Mouse (Mus musculus): ENCODE data around the gene Ptcra.

Gene Ptcra

DNA sequence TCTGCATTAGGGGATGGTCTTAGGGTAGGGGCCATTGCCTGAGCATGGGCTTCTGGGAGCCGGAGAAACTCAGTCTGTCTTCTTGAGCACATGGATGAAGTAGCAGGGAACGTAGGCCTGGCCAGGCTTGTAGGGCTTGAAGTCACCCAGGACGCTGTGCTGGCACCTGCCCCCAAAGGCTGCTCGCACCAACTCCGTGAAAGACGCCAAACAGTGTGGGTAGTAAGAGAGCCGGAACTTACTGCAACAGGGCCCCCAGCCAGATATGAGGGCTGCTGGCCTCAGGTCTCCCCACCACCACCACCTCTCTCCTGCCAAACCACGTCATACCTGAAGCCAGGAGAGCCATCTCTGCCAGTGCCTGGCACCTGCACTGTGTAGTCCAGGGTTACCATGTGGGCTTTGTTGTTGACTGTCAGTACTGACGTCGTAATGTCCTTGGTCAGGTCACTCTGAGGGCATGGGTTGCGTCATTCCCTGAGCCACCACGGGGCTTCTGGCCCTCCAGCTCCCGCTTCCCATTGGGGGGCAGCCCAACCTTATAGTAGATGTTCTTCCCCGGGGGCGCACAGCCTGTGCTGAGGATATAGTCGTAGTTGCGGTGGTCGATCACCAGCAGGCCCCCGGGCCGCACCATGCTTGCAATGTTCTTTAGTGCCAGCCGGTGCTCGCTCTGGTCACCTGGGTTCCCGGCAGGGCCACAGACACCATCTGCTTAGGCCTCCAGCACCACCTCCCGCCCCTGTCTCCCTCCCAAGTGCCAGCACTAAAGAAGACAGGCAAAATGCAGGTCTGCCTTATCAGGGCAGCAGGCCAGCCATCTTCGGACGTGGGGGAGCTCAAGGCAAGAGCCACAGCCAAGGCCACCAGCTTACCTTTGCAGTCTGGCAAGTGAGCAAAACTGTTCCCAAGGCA, 37.5 kb downstream of the Ptcra start:
- in situ Hi-C loops (cut with MseI, MboI): no loop called here

DNA sequence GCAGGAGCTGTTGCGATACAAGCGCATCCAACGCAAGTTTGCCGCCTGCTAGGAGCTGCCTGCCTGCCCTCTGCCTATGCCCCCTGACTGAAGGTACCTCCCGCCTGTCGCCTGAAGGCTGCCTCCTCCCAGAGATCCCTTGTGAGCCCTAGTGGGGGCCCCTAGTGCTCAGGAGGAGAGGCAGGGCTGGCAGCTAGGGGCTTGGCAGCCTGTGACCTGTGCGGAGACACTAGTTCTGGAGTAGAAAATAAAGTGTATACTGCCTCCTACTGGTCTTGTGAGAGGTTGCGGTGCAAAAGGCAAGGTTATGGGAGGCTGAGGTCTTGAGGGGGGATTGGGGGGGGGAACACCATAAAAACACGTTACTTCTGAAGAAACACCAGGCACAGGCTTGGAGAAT, 38.2 kb downstream of the Ptcra start:
- in situ Hi-C loops (cut with MseI, MboI): no loop called here

DNA sequence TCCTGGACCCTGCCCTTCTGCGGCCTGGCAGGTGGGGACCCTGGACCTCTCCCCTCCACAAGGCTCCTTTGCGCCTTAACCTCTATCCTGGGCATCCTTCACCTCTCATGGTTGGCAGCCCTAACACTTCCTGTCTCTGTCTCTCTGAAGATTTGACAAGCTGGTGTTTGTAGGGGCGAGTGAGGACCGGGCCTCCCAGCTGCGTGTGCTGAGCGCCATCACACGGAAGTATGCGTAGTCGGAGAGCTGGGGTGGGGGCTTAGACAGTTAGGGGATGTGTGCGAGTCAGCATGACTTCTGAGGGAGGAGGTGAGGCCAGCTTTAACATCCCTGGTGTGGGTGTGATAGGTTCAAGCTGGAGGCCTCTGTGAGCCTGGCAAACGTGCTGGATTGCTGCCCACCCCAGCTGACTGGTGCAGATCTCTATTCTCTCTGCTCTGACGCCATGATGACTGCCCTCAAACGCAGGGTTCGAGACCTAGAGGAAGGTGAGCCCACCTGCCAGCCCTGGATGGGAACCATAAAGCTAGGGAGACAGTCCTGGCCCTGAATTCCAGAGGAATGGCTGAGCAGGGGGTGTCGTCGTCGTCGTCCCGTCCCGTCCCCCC, 38.9 kb downstream of the Ptcra start:
- in situ Hi-C loops (cut with MseI, MboI): no loop called here

DNA sequence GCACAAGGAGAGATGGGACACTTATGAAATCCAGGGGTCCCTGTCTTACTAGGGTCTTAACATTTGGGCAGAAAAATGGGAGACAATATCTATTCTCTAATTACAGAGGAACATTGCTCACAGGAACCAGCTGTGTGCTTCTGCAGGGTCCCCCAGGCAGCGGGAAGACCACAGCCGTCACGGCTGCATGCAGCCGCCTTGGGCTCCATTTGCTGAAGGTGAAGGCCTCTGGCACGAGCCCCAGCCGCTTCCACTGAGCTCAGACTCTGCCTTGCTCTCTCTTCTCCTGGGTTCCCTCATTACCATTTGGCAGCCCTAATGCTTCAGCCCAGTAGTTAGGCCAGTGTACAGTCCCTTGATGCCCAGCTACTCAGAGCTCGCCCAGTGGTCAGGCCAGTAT, 42.4 kb downstream of the Ptcra start:
- in situ Hi-C loops (cut with MseI, MboI): no loop called here

DNA sequence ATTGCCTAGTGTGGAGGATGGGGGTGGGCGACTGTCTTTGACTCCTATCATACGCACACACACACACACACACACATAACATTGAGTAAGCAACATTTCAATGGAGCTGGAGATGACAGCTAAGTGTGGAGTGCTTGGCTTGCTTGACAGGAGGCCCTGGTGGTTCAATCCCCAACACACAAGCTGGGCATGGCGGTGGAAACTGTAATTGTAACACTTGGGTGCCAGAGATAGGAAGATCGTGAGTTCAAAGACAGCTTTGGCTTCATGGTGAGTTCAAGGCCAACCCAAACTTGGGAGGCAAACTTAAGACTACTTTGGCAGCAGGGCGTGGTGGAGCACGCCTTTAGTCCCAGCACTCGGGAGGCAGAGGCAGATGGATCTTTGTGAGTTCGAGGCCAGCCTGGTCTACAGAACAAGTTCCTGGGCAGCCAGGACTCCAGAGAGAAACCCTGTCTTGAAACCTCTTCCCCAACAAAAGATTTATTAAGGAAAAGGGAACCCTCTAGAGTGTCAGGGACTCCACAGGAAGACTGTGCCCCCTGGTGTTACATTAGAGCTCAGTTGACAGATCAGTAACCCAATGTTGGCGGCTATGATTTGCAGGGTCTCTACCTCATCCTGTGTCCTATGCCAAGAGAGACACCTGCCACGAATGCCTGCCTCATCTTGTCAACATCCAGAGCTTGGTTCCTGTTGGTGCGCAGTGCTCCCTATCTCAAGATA, 48.6 kb downstream of the Ptcra start:
- in situ Hi-C loops (cut with MseI, MboI): no loop called here

DNA sequence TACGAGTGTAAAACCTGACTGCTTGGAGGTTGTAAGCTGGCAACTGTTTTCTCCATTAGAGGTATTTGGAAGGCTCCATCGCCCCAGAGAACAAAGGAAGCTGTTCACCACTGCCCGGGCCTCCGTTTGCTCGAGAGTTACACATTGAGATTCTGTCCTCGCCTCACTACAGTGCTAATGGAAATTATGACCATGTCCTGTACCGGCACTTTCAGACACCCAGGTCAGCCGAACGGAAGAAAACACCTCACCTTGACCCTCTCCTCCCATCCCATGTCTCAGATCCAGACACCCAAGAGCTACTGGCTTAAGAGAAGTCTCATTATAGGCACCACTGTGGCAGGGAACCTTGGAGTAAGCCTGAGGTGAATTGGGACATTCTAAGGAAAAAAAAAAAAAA, 49.7 kb downstream of the Ptcra start:
- in situ Hi-C loops (cut with MseI, MboI): no loop called here

DNA sequence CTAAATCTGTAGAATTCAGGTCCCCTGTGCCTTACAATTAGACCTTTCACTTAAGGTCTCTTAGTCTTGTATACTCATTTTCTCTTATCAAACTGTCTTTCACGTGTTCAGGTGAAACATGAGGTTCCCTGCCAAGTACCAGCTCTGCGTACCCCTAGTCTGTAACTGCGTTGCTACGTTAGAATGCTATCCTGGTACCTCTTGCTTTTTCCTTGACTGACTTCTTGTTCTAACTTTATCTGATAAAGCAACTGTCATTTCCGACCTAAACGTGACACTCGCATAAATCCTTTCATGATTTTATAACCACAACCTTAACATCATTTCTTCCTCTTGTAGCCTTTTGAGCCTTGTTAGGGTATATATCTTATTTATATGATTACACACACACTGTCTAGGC, 51.1 kb downstream of the Ptcra start:
- in situ Hi-C loops (cut with MseI, MboI): no loop called here

DNA sequence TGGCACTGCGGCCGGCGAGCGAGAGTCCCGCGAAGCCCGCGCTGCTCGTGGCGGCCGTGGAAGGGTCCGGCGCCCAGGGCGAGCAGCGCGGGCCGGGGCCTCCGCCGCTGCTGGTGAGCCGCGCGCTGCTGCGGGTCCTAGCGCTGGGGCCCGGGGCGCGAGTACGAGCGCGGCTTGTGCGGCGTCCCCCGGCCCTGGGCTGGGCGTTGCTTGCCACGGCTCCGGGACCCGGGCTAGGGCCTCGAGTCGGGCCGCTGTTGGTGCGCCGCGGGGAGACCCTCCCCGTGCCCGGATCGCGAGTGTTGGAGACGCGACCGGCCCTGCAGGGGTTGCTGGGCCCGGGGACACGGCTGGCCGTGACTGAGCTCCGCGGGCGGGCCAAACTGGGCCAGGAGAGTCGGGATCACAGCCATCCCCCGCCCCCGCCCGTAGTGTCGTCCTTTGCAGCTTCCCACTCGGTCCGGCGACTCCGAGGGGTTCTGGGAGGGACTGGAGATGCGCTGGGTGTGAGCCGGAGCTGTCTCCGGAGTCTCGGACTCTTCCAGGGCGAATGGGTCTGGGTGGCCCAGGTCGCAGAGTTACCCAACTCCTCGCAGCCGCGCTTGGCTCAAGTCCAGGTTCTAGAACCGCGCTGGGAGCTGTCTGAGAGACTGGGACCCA, 51.8 kb downstream of the Ptcra start:
- in situ Hi-C loops (cut with MseI, MboI): no loop called here

DNA sequence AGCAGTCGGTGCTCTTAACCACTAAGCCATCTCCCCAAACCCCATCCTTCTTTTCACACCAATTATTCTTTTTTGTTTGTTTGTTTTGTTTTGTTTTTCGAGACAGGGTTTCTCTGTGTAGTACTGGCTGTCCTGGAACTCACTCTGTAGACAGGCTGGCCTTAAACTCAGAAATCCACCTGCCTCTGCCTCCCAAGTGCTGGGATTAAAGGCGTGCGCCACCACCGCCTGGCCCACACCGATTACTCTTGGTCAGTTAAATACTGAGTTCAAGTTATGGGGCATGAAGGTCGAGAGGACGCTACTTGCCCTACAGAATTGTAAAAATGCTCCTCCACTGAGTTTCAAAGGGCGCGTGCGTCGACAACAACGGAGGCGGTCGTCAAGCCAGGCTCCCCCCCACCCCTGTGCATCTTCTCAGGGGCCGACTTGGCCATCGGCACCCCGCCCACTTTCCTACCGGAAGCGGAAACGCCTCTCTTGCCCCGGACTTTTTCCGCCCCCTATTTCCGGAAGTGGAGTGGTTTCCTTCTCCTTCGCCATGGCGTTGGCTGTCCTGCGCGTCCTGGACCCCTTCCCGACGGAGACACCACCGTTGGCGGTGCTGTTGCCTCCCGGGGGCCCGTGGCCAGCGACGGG, 52.4 kb downstream of the Ptcra start, which contains the start of gene Pex6:
Gene Pex6, plus strand, starts transcription at position 505 of the 639 bp plus-strand sequence.
- in situ Hi-C loops (cut with MseI, MboI): no loop called here

DNA sequence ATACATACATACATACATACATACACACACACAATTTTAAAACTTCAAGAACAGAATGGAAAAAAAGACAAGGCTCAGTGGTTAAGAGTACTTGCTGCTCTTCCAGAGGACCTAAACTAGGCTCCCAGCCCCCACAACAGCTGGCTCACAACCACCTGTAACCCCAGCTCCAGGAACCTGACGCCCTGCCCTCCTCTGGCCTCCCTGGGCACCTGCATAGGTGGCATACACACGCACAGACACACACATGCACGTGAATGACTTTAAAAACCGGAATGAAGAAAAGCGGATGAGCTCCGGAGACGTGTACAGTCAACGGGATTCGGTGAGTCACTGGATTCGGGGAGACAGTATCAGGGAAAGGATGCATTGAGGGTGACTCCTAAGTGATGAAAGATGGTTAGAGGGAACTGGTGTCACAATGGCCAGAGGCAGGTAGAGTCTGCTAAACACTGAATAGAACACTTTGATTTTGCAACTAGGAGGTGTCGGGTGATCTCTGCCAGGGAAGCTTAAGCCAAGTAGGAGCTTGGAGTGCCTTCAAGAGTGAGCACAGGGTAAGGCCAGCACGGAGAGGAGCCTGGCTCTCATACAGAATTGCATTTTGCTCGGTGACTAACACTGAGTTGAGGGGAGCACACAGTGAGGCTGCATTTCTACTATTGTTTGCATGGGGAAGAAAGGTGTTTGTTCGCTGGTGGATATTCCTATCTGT, 57.0 kb downstream of the Ptcra start:
- in situ Hi-C loops (cut with MseI, MboI): no loop called here

Data from mouse trophoblast stem cell (cell line).